Mouse (Mus musculus) layer of hippocampus, adult 9-10 months (tissue): Measurements from ENCODE around the gene Ripply3.

Experiments used
- DNase-seq: peaks from one replicate; pipeline ENCODE4 v3.0.0; 2022; ENCODE audit warnings: low spot score

Ripply3 gene

GRCm38 (mm10) chr16:94327781-94328711 lies at the start of gene Ripply3:
Ripply3 (plus strand) TSS chr16:94328420.
- DNase-seq = no peak

DNA sequence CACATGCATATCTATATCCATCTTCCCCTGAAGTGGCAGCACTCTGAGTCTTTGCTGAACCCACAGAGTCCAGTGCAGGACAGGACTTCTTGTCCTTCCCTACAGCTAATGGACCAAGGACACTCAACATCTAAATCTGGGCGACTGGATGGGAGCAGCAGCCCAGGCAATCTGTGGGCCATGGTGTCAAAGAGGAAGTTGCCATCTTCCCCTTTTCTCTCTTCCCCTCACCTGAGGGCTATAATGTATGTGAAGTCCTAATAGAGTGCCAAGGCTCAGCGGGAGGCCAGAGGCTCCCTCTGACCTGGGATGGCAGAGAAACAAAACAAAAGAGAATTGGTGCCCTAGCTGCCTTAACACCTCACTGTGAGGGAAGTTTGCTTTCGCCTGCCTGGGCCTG lies 44.2 kb upstream of the Ripply3 start:
- no peak for DNase-seq

DNA sequence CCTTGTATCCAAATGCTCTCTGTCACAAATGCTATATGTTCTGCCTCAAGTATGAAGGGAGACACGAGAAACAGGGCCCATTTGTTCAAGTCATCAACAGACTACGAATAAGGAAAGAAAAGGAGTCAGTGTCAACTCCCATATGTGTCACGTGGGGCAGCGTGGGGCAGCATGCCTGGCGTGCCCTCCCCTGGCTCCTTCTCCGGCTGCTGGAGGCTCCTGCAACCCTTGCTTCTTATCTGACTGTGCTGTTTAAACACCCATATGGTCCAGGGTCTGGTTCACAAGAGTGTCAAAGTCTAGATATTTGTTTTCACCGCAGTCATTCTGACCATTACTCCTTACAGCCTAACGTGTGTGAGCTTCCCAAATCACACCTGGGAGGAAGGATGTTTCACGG lies 40.4 kb upstream of the Ripply3 start:
- DNase-seq = no peak

DNA sequence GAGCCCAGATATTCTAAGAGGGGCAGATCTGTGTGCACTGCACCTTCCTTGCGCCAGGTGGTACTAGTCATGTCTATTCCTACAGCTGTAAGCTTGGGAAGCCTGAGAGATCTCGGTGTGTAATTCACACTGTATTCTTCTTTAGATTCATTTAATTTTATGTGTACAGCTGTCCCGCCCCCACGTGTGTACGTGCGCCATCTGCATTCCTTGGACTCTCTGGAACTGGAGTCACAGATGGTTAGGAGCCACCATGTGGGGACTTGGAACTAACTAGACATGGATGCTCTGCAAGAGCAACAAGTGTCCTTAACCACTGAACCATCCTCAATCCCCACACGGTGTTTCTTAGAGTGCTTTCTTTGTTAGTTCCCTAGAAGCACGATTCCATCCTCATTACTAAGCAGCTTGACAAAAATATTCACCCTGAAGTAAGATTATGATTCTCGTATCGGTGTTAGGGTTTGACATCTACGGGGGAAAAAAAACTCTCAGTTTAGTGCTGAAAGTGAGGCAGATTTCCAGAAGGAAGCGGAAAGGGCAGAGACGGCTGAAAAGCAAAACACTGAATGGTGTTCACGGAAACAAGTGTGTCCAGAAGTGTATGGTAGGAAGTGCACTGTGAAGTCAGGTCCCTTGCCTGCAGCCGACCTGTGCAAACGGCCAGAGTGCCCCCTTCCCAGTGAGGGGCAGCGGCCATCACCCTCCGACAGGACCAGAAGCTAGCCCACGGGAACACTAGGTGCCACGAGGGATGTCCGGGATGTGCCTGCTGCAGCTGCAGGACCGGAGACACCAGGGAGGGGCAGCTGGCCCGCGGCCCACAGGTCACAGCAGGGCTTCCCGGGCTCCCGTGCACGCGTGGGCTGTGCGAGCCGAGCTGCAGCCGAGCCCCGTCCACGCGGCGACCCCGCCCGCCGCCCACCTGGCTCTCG lies 38.8 kb upstream of the Ripply3 start:
- DNase-seq = peak; percentile 89

DNA sequence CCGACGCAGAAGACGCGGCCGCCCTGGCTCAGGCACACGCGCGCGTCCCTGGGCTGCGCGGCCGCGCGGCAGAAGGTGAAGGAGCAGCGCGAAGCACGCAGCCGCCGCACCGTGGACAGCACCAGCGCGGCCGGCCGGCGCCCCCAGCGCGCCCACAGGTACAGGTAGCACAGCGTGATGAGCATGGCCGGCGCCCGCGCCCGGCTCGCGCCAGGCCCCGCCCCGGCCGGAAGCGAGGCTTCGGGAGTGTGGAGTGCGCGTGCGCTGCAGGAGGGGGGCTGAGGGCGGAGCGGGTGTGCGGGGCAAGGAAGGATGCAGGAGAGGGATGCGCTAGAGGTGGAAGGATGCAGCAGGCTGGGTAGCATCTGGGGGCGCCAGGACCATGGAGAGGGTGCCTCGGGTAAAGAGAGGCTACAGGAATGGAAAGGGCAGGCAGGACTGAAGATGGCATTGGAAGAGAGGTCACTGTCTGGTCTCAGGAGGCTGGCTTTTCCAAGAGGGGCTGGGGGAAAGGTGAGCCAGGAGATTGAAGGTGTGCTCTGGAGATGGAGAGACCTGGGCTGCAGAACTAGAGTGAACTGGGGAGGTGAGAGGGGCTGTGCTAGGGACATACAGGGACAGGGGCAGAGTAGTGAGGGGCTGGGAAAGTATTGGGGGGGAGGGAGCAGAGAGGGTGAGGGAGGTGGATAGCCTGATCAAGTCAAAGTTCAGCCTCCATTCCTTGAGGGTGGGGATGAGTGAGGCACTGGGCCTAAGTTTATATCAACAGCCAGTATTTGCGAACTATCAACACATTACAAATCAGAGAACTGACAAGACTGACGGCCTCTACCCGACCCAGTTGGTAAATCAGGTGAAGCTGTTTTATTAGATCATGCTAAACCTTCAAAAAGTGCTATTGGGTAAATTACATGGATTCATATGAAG lies 37.9 kb upstream of the Ripply3 start:
- DNase-seq = no peak

DNA sequence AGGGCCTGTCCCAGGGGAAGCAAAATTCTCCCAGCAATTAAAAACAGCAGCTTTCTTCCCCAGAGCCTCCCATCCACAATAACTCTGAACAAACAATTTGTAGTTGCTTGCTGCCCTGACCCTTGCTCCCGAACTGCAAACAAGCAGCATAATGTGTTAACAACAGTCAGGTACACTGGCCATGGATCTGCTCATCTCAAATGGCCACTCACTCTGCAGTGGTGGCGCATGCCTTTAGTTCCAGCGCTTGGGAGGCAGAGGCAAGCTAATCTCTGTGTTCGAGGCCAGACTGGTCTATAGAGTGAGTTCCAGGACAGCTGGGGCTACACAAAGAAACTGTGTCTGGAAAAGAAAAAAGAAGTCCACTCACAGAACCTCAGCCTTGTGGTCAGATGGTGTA lies 37.1 kb upstream of the Ripply3 start:
- no peak for DNase-seq

DNA sequence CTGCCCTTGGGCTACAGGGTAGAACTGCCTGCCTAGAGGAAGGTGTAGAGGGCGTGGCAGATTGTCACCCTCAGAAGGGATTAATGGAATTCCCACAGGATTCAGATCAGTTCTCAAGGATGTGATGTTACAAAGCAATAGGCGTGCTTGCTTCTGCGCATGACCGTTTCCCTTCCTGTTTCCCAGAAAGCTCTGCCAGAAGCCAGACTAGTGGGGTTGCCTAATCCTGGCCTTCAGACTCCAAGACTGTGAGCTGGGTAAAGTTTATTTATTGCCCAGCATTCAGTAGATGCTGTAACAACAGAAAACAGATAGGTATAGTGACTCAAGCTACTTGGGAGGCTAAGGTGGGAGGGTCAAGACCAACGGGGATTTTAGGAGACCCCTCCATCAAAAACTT lies 30.1 kb upstream of the Ripply3 start:
- no peak for DNase-seq

DNA sequence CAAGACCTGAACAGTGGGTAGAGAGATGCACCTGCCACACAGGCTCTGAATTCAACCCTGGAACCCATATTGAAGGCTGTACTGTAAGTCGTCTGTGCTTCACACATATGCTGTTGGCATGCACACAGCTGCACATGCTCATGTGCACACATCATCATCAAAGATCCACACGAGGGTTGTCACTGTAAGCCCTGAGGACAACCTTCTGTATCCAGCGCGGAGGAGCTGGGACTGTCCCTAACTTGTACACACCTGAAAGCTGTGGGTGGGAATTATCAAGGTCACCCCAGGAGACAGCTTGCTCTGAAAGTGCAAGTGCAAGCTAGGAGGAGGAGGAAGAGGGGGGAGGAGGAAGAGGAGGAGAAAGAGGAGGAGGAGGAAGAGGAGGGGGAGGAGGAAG lies 29.0 kb upstream of the Ripply3 start:
- DNase-seq = no peak

DNA sequence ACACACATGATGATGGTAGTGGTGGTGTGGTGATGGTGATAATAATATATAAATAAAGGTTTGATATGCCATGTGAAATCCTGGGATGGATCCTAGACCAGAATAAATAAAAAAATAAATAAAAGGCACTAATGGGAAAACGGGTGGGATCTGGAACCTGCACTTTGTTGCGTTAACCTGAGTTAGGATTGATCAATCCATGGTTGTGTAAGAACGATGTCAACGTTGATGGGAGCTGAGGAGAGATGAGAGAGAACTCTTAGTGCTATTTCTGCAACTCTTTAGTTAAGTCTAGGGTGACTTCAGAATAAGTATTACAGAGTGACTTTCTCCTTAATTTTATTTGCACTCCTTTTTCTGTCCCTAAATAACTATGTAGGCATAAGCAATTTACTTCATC lies 27.0 kb upstream of the Ripply3 start:
- no peak for DNase-seq

DNA sequence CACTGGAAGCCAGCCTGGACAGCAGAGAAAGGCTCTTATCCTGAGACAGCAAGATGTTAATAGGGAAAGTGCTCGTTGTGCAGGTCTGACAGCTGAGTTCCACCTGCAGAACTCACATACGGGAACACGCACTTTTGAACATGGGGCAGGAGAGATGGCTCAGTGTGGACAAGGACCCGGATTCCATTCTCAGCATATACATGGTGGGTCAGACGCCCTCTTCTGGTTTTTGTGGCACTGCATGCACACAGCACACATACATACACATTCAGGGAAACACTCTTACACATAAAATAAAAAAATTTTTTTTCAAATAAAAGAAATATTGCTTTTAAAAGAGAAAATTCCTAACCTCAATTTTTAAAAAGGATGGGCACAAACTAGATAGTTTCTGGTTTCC lies 26.5 kb upstream of the Ripply3 start:
- no peak for DNase-seq

DNA sequence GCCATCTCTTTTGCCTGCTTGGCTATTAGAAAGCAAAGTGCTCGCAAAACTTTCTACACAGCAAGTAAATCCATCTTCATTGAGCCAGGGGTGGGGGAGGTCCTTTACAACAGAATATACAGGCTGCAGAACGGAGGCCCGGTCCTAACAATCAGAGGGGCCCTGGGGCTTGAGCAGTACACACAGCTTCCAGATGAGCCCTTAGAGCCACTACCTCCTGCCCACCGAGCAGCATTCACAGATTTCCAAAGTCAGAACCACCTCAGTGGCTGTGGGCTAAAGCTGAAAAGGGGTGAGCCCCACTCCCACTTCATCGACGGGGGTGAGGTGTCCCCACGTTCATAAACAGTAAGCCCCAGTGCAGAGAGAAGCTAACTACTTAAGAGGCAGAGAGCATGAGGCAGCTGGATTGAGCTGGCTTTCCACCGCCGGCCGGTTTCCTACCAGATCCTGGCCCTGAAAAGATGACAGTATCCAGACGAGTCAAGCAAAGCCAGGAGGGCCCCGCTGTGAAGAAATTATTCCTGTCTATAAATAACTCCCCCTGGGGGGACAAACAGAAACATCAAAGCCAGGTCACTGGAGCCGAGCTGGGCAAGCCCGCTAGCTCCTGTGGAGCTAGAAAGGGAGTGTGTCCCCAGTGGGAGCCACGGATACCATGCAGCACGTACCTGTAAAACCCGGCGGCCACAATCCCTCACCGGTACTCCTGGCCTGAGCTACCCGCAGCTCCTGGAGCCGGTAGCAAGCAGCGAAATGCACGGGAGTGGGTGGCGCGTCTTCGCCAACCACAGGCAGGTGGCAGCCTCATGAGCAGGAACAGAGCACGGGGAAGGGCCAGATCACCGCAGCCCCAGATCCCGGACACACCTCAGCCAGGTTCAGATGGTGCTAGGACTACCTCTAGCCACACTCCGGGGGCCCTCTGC lies 25.7 kb upstream of the Ripply3 start:
- no peak for DNase-seq

DNA sequence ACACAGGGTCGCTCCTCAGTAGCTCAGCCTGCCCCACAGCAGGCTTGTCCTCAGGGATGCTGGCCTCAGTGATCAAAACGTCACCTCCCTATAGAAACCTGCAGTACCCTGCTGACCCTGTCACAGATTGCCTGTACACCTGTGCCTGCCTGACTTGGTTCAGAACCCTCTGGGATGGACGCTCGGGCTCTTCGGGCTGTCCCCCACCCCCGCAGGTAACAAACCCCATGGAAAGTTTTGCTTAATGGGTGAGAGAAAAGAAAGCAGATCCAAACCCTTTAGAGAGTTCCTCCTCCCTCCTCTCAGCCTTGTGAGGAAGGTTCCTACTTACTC lies 25.1 kb upstream of the Ripply3 start:
- DNase-seq = no peak

- DNase-seq = no peak
These were observed 20.7 kb upstream of the Ripply3 start for GRCm38 (mm10) chr16:94307526-94307925.

DNA sequence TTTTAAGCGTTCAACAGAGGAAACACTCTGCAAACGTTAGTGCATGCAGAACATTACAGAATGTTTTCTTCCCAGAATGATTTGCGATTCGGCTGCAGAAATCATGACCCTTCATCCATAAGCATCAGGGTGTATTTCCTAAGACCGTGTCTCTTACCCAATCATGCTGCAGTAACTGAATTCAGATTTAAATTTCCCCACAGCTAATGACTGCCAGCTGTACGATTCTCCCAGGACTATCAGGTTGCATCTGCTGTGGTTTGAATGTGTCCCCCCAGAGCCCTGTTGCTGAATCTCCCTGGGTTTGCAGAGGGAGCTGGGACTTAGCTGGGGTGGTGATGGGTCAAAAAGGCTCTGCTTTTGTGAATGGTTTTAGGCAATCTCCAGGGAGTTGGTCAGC lies 20.3 kb upstream of the Ripply3 start:
- no peak for DNase-seq

DNA sequence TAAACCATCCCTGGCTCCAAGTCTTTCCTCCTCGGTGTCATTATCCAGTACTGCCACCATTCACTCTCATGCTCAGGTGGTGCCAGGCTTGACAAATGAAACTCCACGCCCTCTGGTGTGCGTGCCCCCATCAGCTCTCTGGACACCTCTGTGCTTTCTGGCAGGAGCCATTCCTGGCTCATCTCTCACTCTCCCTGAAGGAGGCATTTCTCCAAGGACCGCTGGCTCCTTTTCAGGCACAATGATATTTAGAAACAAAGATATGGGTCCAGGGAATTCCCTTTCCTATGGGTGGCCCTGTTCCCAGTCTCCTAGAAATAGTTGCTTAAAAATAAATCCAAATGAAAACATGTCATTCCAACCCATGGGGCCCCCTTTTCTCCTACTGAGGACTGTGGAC lies 19.2 kb upstream of the Ripply3 start:
- DNase-seq = no peak

DNA sequence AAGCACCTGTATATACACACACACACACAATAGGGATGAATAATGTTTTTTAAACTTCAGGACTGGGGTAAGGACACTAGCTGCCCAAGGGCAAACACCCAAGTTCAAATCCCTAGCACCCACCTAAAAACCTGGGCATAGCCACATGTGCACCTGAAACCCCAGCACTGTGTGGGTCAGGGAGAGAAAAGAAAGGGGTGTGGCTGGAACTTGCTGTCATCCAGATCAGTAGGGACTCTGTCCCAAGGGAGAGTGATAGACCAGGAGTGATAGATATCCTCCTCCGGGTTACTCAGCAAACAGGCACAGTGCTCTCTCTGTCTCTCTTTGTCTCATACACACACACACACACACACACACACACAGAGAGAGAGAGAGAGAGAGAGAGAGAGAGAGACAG lies 16.8 kb upstream of the Ripply3 start:
- no peak for DNase-seq

GRCm38 (mm10) chr16:94311931-94312330 lies 16.3 kb upstream of the Ripply3 start:
- no peak for DNase-seq

DNA sequence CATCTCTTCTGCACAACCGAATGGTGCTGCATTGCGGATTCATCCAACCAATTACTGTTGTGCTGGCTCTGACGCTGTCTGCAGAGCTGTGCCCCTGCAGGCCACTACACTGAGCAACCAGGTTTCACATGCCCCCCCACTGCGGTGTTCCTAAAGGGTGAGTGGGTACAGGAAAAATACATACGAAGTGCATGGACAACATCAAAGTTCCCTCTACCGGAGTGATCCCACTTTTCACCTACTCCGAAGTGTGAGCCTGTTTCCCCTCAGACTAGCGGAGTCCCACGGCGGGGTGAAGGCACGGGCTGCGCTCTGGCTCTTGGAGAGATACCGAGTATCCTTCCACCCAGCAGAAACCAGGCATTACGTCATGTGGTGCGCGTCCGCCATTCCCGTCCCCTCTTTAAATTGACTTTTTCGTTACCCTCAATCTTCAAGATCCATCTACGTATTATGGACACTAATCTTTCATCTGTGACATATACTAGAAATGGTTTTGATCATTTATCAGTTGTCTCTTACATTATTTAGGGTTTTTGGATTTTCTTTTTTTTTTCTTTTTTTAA lies 15.5 kb upstream of the Ripply3 start:
- peak; percentile 69 for DNase-seq

- peak; percentile 95 for DNase-seq
These were observed 14.8 kb upstream of the Ripply3 start, which contains the start of gene Hlcs for GRCm38 (mm10) chr16:94313229-94314030. Hlcs (minus strand) TSS chr16:94313571.

DNA sequence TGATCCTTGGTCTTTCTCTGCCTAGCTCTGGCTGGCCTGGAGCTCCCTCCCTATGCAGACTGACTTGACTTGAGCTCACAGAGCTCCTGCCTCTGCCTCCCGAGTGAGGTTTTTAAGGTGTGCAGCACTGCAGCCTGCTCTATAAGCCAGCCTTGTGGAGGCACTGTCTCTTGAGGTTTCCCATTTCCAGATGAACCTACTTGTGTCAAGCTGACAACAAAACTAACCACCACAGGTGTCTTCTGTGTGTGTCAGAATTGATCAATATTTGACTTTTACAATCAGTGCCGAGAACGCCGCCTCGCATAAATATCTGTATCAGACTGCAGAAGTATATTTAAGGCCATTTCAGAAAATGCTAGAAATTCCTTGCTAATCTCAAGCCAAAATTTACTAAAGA lies 13.6 kb upstream of the Ripply3 start:
- DNase-seq = no peak
